Mouse (Mus musculus): ENCODE measurements around the gene Tpi1. TPM values are rescaled to one million over a fixed set of nuclear protein-coding genes. Genes with fewer than 3 reads are reported as not detected.

The Tpi1 gene
- polyA plus RNA-seq (2012; ENCODE audit: low replicate concordance), result 16.7 and 65.2 TPM in 2 replicates

DNA sequence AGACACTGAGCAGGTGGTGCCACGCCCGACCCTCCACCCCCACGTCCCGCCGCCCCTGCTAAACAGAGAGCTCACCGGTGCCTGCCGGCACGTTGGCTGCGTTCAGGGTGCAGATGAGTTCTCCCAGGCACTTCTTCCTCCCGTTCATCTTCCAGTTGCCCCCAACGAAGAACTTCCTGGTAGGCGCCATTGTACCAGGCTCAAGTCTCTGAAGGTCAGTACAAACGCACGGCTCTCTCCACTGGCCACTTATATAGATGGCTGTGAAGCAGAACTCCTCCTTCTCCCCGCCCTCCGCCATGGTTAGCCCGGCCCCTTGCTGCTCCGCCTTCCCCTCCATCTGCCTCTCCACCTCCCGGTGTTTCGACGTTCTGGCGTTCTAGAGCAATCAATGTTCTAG, at the start of gene Tpi1:
TSS of gene Tpi1 (minus strand) at position 364 of the 400 bp plus-strand sequence.

DNA sequence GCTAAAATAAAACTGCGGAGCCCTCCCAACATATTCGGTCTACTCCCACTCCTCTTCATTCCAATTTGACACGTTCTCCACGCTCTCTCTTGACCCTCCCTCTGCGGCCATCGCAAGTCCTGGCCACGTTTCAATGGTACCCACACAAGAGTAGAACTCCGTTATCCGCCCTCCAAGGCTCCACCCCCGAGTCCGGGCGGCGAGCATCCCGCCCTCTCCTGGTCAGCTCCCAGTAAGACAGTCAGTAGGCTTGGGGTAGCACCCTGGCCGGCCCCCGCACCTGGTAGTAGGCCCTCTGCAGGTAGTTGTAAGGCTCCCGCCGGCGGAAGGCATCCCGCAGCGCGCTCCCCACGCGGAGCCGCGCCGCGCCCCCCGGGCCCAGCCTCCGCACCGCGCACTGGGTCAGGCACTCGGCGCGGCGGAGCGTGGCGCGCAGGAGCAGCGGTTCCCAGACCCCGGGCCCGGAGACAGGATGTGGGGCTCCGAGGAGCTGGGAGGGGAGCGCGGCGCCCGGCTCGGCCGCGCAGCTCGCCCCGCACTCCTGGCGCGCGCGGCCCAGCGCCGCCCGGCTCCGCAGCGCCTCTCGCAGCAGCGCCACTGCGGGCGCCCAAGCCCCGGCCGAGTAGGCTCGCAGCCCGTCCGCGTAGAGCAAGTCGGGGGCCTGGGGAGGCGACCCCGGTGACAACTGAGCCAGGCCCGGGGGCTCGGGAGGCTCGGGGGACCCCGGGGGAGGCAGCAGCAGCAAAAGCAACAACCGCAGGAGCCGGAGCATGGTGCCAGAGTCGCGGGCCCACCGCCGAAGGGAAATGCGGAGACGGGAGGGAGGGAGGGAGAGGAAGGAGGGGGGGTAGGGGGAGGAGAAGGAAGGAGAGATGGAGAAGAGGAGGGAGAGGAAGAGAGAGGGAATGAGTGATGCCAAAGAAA, 43.1 kb upstream of the Tpi1 start, which contains the start of gene P3h3:
TSS of gene P3h3 (minus strand) at position 837 of the 924 bp plus-strand sequence.

DNA sequence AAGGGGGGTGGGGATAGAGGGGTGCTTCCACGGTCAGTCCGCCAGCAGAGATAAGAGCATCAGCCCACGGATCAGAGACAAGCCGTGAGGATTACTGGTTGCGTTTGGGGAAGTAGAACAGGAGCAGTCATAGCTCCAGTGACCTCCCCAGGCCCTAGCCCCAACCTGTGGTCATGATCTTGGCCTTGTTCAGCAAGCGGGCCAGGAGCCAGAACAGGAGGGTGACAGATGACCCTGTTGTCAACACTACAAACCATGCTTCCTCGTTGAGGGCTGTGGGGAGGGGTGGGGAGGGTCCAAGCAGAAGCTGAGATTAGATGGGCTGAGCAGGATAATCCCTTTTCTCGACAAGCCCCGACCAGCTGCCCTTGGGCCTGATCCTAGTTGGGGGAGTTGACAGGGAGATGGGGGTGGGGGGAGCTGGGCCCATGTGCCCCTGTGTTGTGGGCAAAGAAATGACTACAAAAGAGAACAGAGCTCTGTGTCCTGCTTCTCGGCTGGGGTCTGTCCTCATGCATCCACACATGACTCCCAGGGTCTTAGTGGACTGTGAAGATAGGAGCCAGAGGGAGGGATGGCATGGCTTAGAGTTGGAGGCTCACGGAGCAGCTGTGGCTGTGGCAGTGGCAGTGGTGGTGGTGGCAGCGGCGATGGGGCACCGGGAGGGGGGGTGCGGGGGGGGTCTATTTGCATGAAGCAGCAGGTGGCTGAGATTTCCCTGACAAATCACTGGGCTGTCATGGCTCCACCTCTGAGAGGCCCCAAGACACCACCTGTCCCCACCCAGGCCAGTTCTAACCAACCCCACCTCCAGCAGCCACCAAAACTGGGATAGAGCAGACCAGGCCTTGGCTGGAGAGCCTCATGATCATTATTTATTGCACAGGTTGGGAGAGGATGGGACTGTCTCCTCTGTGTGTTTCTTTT, 26.4 kb upstream of the Tpi1 start, which contains the start of gene Gnb3:
TSS of gene Gnb3 (minus strand) at position 35 of the 927 bp plus-strand sequence.

DNA sequence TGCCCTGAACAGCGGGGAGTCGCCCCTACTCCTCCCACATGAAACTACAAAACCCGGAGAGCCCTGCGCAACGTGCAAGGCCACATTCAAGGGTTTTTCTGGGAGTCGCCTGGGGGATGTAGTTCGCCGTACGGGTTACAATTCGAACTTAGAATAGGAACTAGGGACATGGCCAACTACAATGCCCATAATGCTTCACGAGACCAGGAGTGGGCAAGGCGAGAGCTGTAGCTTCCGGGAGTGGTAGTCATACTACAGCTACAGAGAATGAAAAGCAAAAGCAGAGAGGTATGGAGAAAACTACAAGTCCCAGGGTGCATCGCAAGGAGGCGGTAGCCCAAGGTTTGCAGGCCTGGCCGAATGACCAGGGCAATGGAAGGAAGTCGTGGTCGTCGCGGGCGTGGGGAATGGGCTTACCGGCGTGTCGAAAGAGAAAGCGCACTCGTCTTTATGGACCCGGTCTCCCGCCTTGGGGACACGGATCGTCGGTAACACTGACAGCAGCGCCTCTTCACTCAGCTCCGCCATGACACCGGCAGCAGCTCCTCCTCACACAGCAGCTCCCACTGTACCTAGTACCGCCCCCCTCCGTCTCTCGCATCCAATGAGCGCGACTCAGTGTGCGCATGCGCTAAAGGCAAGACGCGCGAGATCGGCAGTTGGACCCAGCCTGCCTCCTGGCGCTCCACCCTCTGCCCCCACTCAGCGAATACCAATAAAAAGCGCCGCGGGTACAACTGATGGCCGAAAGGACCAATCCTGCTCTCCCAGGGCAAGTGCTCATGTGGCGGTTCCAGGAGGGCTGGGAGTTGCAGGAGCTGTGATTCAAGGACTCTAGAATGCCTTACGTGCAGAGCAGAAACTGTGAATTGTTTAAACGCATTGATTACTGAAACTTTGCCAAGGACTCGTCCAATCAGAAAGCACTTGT, 15.0 kb upstream of the Tpi1 start, which contains the start of the genes Usp5 and Cdca3:
TSS of gene Usp5 (minus strand) at position 617 of the 931 bp plus-strand sequence.
TSS of gene Cdca3 (plus strand) at position 680 of the 931 bp plus-strand sequence.

DNA sequence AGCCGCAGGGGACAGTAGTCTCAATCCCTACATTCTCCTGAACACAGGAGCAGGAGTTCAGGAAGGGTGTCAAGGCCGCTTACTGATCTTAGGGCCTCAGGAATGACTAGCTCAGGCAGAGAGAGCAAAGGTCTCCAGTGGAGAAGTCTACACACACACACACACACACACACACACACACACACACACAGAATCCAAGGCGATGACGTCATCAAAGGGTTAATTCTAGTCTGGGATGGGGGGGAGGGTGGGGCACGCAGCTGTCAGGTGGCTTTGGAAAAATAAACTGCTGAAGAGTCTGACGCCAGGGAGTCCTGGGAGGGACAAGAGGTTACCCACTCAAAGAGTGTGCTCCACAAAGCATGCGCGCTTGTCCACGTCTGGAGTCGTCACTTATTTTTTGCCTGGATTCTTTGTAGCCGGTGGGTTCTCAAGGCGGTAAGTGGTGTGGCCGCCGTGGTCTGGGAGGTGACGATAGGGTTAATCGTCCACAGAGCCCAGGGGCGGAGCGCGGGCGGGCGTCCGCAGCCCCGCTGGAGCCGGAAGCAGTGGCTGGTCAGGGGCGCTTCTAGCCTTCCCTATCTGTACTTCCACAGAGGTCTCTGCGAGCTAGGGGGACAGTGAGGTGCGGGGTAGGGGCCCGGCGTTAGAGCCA, 5.6 kb downstream of the Tpi1 start, which contains the start of gene Spsb2:
TSS of gene Spsb2 (plus strand) at position 304 of the 655 bp plus-strand sequence.

DNA sequence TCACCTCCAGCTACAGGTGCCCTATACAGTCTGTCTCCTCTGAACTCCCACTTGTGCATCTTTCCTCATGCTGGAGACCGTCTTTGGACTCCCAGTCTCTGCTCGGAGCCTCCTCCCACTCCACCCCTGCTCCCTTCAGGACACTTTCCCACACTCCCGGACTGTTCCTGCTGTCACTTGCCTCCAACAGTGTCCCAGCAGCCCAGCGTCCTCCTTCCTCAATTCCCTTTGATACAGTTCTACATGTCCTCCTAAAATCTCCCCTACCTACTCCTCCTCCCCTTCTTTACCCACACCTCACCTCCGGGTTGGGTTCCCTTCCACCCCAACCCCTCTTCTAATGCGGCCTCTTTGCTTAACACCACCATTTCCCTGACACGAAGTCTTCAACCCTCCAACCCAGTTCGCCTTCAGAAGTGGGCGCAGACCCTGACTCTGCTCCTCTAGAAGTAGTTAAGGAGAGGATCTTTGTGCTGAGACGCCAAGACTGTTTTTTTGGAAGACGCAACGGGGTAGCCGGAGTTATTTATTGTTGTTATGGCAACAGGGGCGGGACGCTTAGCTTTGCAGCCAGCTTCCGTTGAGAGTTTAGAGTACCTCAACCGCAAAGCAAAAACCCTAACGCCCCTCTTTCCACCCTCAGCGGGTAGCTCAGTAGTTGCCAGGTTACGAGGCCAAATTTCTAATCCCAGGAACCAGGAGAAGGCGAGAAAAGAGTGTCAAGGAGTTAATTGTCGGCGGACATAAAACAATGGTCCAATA, 34.7 kb downstream of the Tpi1 start, which contains the start of gene Lrrc23:
TSS of gene Lrrc23 (minus strand) at position 506 of the 762 bp plus-strand sequence.

DNA sequence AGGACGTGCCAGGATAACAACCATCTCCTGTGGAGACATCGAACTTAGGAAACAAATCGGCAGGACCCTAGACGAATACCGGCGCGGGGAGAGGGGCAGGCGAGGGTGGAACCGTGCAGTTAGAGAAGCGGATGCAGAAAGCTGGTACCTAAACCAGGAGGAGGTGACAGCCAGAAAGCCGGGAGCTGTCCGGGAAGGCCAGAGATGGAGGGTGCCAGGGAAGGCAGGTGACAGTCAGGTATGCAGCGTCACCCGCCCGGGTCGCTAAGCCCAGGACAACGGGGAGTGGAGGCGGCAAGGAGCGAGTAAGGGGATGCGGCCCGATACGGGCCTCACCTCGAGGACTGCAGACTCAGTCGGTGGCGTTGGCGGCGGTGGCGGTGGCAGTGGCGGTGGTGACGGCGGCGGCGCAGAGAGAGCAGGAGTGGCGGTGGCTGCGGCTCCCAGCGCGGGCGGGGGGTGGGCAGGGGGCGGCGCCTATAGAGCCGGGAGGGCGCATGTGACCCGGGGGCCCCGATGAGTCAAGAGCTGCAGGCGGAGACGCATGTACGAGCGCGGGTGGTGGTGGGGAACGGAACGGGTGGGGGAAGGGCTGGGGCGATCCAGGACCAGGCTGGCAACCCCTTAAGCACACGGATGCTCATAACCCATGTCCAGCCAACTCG, 44.9 kb downstream of the Tpi1 start, which contains the start of gene Eno2:
TSS of gene Eno2 (minus strand) at position 573 of the 665 bp plus-strand sequence.

Other genes starting within 250 kb of the Tpi1 start
- gene C1rb, start 244.0 kb downstream of the Tpi1 start, polyA plus RNA-seq (2012; ENCODE audit: low replicate concordance), result not detected in 2 replicates
- gene C1s2, start 178.2 kb downstream of the Tpi1 start, polyA plus RNA-seq (2012; ENCODE audit: low replicate concordance), result not detected in 2 replicates
- gene Lpcat3, start 151.3 kb downstream of the Tpi1 start, polyA plus RNA-seq (2012; ENCODE audit: low replicate concordance), result 181 and 313 TPM in 2 replicates
- gene Emg1, start 102.1 kb downstream of the Tpi1 start, polyA plus RNA-seq (2012; ENCODE audit: low replicate concordance), result 121 and 214 TPM in 2 replicates
- 176 and 319 TPM in 2 replicates for gene Phb2, start 102.0 kb downstream of the Tpi1 start, polyA plus RNA-seq (2012; ENCODE audit: low replicate concordance)
- 35.0 and 59.4 TPM in 2 replicates for gene Ptpn6, start 75.6 kb downstream of the Tpi1 start, polyA plus RNA-seq (2012; ENCODE audit: low replicate concordance)
- gene Grcc10, start 72.9 kb downstream of the Tpi1 start, polyA plus RNA-seq (2012; ENCODE audit: low replicate concordance), result 14.7 and 16.6 TPM in 2 replicates
- 6.5 and 9.2 TPM in 2 replicates for gene Gm45234, start 58.3 kb downstream of the Tpi1 start, polyA plus RNA-seq (2012; ENCODE audit: low replicate concordance)
- 34.5 and 35.4 TPM in 2 replicates for gene Atn1, start 57.8 kb downstream of the Tpi1 start, polyA plus RNA-seq (2012; ENCODE audit: low replicate concordance)
- gene Eno2, start 44.6 kb downstream of the Tpi1 start, polyA plus RNA-seq (2012; ENCODE audit: low replicate concordance), result 0.11 and 0.80 TPM in 2 replicates
- not detected in 2 replicates for gene Lrrc23, start 34.6 kb downstream of the Tpi1 start, polyA plus RNA-seq (2012; ENCODE audit: low replicate concordance)
- 6.3 and 9.8 TPM in 2 replicates for gene Spsb2, start 5.6 kb downstream of the Tpi1 start, polyA plus RNA-seq (2012; ENCODE audit: low replicate concordance)
- 22.3 and 54.7 TPM in 2 replicates for gene Usp5, start 15.2 kb upstream of the Tpi1 start, polyA plus RNA-seq (2012; ENCODE audit: low replicate concordance)
- gene Cdca3, start 15.3 kb upstream of the Tpi1 start, polyA plus RNA-seq (2012; ENCODE audit: low replicate concordance), result 62.0 and 80.4 TPM in 2 replicates
- gene Gnb3, start 26.0 kb upstream of the Tpi1 start, polyA plus RNA-seq (2012; ENCODE audit: low replicate concordance), result not detected in 2 replicates
- 1.2 and 1.6 TPM in 2 replicates for gene P3h3, start 43.5 kb upstream of the Tpi1 start, polyA plus RNA-seq (2012; ENCODE audit: low replicate concordance)
- 0.41 and 1.1 TPM in 2 replicates for gene Gpr162, start 49.7 kb upstream of the Tpi1 start, polyA plus RNA-seq (2012; ENCODE audit: low replicate concordance)
- 8.6 and 14.1 TPM in 2 replicates for gene Cd4, start 73.9 kb upstream of the Tpi1 start, polyA plus RNA-seq (2012; ENCODE audit: low replicate concordance)
- 15.5 and 17.2 TPM in 2 replicates for gene Lag3, start 97.4 kb upstream of the Tpi1 start, polyA plus RNA-seq (2012; ENCODE audit: low replicate concordance)
- gene Ptms, start 105.8 kb upstream of the Tpi1 start, polyA plus RNA-seq (2012; ENCODE audit: low replicate concordance), result 272 and 614 TPM in 2 replicates
- 197 and 222 TPM in 2 replicates for gene Mlf2, start 117.1 kb upstream of the Tpi1 start, polyA plus RNA-seq (2012; ENCODE audit: low replicate concordance)
- 25.6 and 40.3 TPM in 2 replicates for gene Cops7a, start 151.2 kb upstream of the Tpi1 start, polyA plus RNA-seq (2012; ENCODE audit: low replicate concordance)
- 16.7 and 36.1 TPM in 2 replicates for gene Pianp, start 182.4 kb upstream of the Tpi1 start, polyA plus RNA-seq (2012; ENCODE audit: low replicate concordance)
- gene Zfp384, start 194.8 kb upstream of the Tpi1 start, polyA plus RNA-seq (2012; ENCODE audit: low replicate concordance), result 40.4 and 66.4 TPM in 2 replicates
- gene Ing4, start 225.5 kb upstream of the Tpi1 start, polyA plus RNA-seq (2012; ENCODE audit: low replicate concordance), result 8.1 and 12.1 TPM in 2 replicates
- gene Acrbp, start 235.4 kb upstream of the Tpi1 start, polyA plus RNA-seq (2012; ENCODE audit: low replicate concordance), result 7.7 and 14.0 TPM in 2 replicates